Mouse (Mus musculus) hindbrain, postnatal 0 days (tissue): ENCODE measurements around the gene Hcfc1. TPM values are rescaled to one million over a fixed set of nuclear protein-coding genes. Genes with fewer than 3 reads are reported as not detected.

Experiments
- ATAC-seq: fragments of 200-750 bp; cut with Nextera tagmentation; 2 replicates; pipeline ENCODE4 v1.8.0; 2017; ENCODE audit warnings: mild to moderate bottlenecking, moderate TSS enrichment, moderate library complexity
- DNase-seq: peaks from one replicate; pipeline ENCODE4 v3.0.0-alpha.2; 2015; ENCODE audit warnings: low spot score
- H3K27ac ChIP-seq: fragments of 300-500 bp; sonication (generic); 2 replicates; pipeline ENCODE4 v1.5.1; 2014; ENCODE audit warnings: mild to moderate bottlenecking
- H3K27me3 ChIP-seq: fragments of 300-500 bp; sonication (generic); 2 replicates; pipeline ENCODE4 v1.6.1; 2014; ENCODE audit warnings: low read length, mixed read lengths; ENCODE audit not compliant: insufficient read depth
- H3K36me3 ChIP-seq: fragments of 300-500 bp; sonication (generic); 2 replicates; pipeline ENCODE4 v1.6.1; 2014; ENCODE audit warnings: low read length, mixed read lengths; ENCODE audit not compliant: insufficient read depth
- H3K4me1 ChIP-seq: fragments of 300-500 bp; sonication (generic); 2 replicates; pipeline ENCODE4 v1.6.1; 2014; ENCODE audit warnings: antibody characterized with exemption, low read length, mixed read lengths; ENCODE audit not compliant: insufficient read depth
- H3K4me2 ChIP-seq: fragments of 300-500 bp; sonication (generic); 2 replicates; pipeline ENCODE4 v1.6.1; 2014; ENCODE audit warnings: low read depth, mild to moderate bottlenecking, low read length, moderate library complexity, mixed read lengths
- H3K4me3 ChIP-seq: fragments of 300-500 bp; sonication (generic); 2 replicates; pipeline ENCODE4 v1.5.1; 2014; ENCODE audit warnings: low read length
- H3K9ac ChIP-seq: fragments of 300-500 bp; sonication (generic); replicated peaks from 2 replicates; pipeline ENCODE4 v1.6.1; 2014; ENCODE audit warnings: mild to moderate bottlenecking, low read length, moderate library complexity, mixed read lengths
- H3K9me3 ChIP-seq: fragments of 300-500 bp; sonication (generic); 2 replicates; pipeline ENCODE4 v1.6.1; 2016; ENCODE audit warnings: low read length, mixed read lengths
- CTCF ChIP-seq: IDR thresholded peaks from 2 replicates; pipeline ENCODE4 v1.5.1; 2016; ENCODE audit warnings: antibody characterized with exemption, control low read depth, low read depth
- WGBS: fragments of 180-500 bp; shearing (Covaris S2); extraction: QIAGEN DNeasy Blood & Tissue Kit; methylation state at CpG from one replicate; pipeline ENCODE4 v1.1.7; 2014; 5-methylcytosine and 5-hydroxymethylcytosine counted together
- polyA plus RNA-seq: library from polyadenylated mRNA; unstranded; fragments of >200 nt; fragmentation: Nextera tagmentation; extraction: Ambion mirVana; gene quantifications from 2 replicates; pipeline ENCODE4 v1.2.1, GENCODE M21; 2015
- total RNA-seq: library from RNA; depleted of rRNA; stranded (reverse); fragments of >200 nt; gene quantifications from 2 replicates; pipeline ENCODE4 v1.2.3, GENCODE M21; 2014; rRNA removed

The Hcfc1 gene
- total and polyA plus RNA-seq, 2 experiments from 2014 or later, result 34.9 to 133 TPM

DNA sequence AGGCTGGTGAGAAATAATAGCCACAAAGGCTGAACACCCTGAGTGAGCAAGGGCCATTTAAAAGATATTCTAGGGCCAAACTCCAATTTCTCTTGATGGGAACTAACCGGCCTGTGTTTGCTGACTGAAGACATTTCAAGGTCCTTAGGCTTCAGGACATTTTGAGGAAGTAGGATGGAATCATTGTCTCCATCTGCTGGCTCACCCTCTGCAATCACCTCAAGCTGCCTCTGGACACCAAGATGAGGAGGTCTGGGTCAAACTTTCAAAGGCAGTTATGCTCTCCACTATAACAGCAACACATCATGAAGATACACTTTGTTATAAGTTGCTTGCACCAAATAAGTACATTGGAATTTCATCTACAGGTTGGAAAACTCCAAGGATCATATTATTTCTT, 56.1 kb downstream of the Hcfc1 start:
- ATAC-seq (no peak), DNase-seq (no peak)
- H3K27ac ChIP-seq, result no peak overlapping the region
- no peak overlapping the region for H3K4me3 ChIP-seq
- no peaks in the 10 kb centered on the region for H3K27me3 ChIP-seq
- H3K9me3 ChIP-seq, result no peaks in the 10 kb centered on the region
- H3K4me1 ChIP-seq, result no peaks in the 10 kb centered on the region
- no peak overlapping the region for H3K4me2 ChIP-seq
- no peaks in the 10 kb centered on the region for H3K36me3 ChIP-seq
- no peak overlapping the region for H3K9ac ChIP-seq
- TF ChIP-seq CTCF, result no peak; the same call in 1 of the 2 replicates
- WGBS, result 74% methylated on average over 1 of the region's 1 CpGs

DNA sequence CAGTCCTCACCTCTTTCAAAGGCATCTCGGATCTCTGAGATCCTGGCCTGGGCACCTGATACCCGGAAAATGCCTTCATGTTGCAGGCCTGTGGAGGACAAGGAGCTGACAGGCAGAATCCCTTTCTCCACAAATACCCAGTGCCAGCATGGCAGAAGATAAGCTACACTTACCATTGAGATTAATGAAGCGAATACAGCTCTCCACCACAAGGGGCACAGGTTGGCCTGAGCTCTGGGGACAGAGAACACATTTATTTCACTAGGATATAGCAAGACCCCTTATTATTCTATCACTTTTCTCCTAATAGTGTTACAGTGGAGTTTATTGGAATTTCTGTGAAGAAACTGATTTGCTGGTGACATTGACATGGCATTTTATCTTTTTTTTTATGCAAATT, 68.2 kb downstream of the Hcfc1 start:
- no peak for DNase-seq
- H3K4me3 ChIP-seq, result no peak overlapping the region

DNA sequence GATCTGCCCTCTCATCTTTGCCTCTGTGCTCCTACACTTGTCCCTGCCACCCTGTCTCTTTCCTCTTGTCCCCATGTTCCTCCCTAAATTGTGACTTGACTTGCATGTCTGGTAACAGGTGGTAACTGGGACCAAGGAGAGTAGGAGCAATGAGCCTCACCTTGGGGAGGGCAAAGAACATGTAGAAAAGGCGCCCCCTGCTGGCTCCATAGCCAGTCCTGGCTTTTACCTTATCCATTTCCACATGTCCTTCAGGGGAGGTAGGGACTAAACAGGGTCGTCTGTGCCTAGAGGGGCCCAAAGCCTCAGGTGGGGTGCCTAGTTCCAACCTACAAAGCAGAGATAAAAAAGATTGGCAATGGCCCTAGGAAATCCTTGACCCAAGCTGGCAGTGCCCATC, 70.4 kb downstream of the Hcfc1 start, which contains the start of gene L1cam:
Gene L1cam, minus strand, starts transcription at position 387 of the 400 bp plus-strand sequence.
- 22% methylated on average over 2 of the region's 2 CpGs for WGBS
- Histone ChIP-seq H3K9ac (no peak within 1 kb of the TSS), H3K4me1 (no peaks in the 10 kb centered on the region), H3K27ac (no peak within 1 kb of the TSS), H3K4me2 (no peak within 1 kb of the TSS), H3K4me3 (no peak within 1 kb of the TSS), H3K36me3 (no peaks in the 10 kb centered on the region), H3K9me3 (no peaks in the 10 kb centered on the region), H3K27me3 (no peaks in the 10 kb centered on the region)
- DNase-seq, result peak; percentile 25
- ATAC-seq, result no peak
- peak; percentile 40 for TF ChIP-seq CTCF

More for the DNA sequence above, 68.2 kb downstream of the Hcfc1 start:
- no peak for ATAC-seq
- WGBS, result 68% methylated on average over 3 of the region's 3 CpGs
- peak; percentile 39 for TF ChIP-seq CTCF
- H3K4me2 ChIP-seq, result no peak overlapping the region
- no peaks in the 10 kb centered on the region for H3K27me3 ChIP-seq
- no peak overlapping the region for H3K9ac ChIP-seq
- no peaks in the 10 kb centered on the region for H3K36me3 ChIP-seq
- H3K9me3 ChIP-seq, result no peaks in the 10 kb centered on the region
- no peaks in the 10 kb centered on the region for H3K4me1 ChIP-seq
- H3K27ac ChIP-seq, result no peak overlapping the region

DNA sequence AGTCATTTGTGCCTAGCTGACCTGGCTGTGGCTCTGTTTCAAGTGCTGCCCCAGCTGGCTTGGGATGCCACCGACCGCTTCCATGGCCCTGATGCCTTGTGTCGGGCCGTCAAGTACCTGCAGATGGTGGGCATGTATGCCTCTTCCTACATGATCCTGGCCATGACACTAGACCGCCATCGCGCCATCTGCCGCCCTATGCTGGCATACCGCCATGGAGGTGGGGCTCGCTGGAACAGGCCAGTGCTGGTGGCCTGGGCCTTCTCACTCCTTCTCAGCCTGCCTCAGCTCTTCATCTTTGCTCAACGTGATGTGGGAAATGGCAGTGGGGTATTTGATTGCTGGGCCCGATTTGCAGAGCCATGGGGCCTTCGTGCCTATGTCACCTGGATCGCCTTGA, 73.3 kb downstream of the Hcfc1 start:
- no peak overlapping the region for H3K4me3 ChIP-seq
- peak; percentile 70 for ATAC-seq
- H3K27me3 ChIP-seq, result no peaks in the 10 kb centered on the region
- no peak overlapping the region for H3K27ac ChIP-seq
- 88% methylated on average over 14 of the region's 14 CpGs for WGBS
- H3K4me1 ChIP-seq, result no peaks in the 10 kb centered on the region
- H3K36me3 ChIP-seq, result no peaks in the 10 kb centered on the region
- peak; percentile 13 for DNase-seq
- TF ChIP-seq CTCF, result no peak
- no peaks in the 10 kb centered on the region for H3K9me3 ChIP-seq
- no peak overlapping the region for H3K9ac ChIP-seq
- H3K4me2 ChIP-seq, result no peak overlapping the region

Other genes starting within 250 kb of the Hcfc1 start
- 16.6 and 18.0 TPM in 2 replicates for gene Abcd1, start 249.8 kb downstream of the Hcfc1 start, total RNA-seq
- 8.4 and 8.5 TPM in 2 replicates for gene Abcd1, start 249.8 kb downstream of the Hcfc1 start, polyA plus RNA-seq
- gene Plxnb3, start 209.3 kb downstream of the Hcfc1 start, total RNA-seq, result 7.4 and 13.6 TPM in 2 replicates
- gene Plxnb3, start 209.3 kb downstream of the Hcfc1 start, polyA plus RNA-seq, result 1.8 and 2.0 TPM in 2 replicates
- 1.8 and 2.1 TPM in 2 replicates for gene Srpk3, start 192.0 kb downstream of the Hcfc1 start, total RNA-seq
- 2.7 and 2.9 TPM in 2 replicates for gene Srpk3, start 192.0 kb downstream of the Hcfc1 start, polyA plus RNA-seq
- 238 and 257 TPM in 2 replicates for gene Idh3g, start 179.5 kb downstream of the Hcfc1 start, total RNA-seq
- 244 and 248 TPM in 2 replicates for gene Idh3g, start 179.5 kb downstream of the Hcfc1 start, polyA plus RNA-seq
- 89.0 and 144 TPM in 2 replicates for gene Ssr4, start 179.3 kb downstream of the Hcfc1 start, total RNA-seq
- 196 and 199 TPM in 2 replicates for gene Ssr4, start 179.3 kb downstream of the Hcfc1 start, polyA plus RNA-seq
- 137 and 159 TPM in 2 replicates for gene Pdzd4, start 141.4 kb downstream of the Hcfc1 start, total RNA-seq
- 3.4 and 3.5 TPM in 2 replicates for gene Pdzd4, start 141.4 kb downstream of the Hcfc1 start, polyA plus RNA-seq
- not detected in 2 replicates for gene Avpr2, start 74.3 kb downstream of the Hcfc1 start, total RNA-seq
- gene Avpr2, start 74.3 kb downstream of the Hcfc1 start, polyA plus RNA-seq, result not detected in 2 replicates
- gene L1cam, start 70.3 kb downstream of the Hcfc1 start, total RNA-seq, result 237 and 269 TPM in 2 replicates
- 57.4 and 73.8 TPM in 2 replicates for gene L1cam, start 70.3 kb downstream of the Hcfc1 start, polyA plus RNA-seq
- gene Arhgap4, start 44.5 kb downstream of the Hcfc1 start, total RNA-seq, result 7.0 and 7.1 TPM in 2 replicates
- 1.6 and 1.7 TPM in 2 replicates for gene Arhgap4, start 44.5 kb downstream of the Hcfc1 start, polyA plus RNA-seq
- 70.7 and 79.2 TPM in 2 replicates for gene Naa10, start 44.4 kb downstream of the Hcfc1 start, total RNA-seq
- 102 and 104 TPM in 2 replicates for gene Naa10, start 44.4 kb downstream of the Hcfc1 start, polyA plus RNA-seq
- 5.5 and 6.3 TPM in 2 replicates for gene Renbp, start 35.5 kb downstream of the Hcfc1 start, total RNA-seq
- gene Renbp, start 35.5 kb downstream of the Hcfc1 start, polyA plus RNA-seq, result 15.2 and 16.5 TPM in 2 replicates
- gene Irak1, start 57.6 kb upstream of the Hcfc1 start, total RNA-seq, result 57.6 and 71.0 TPM in 2 replicates
- 38.7 and 39.2 TPM in 2 replicates for gene Irak1, start 57.6 kb upstream of the Hcfc1 start, polyA plus RNA-seq
- not detected in 2 replicates for gene Opn1mw, start 161.1 kb upstream of the Hcfc1 start, total RNA-seq
- gene Opn1mw, start 161.1 kb upstream of the Hcfc1 start, polyA plus RNA-seq, result 0.14 TPM in 1 of 2 replicates, not detected in the other
- 48.9 and 62.0 TPM in 2 replicates for gene Mecp2, start 169.0 kb upstream of the Hcfc1 start, total RNA-seq
- gene Mecp2, start 169.0 kb upstream of the Hcfc1 start, polyA plus RNA-seq, result 12.2 and 12.5 TPM in 2 replicates
- not detected in 2 replicates for gene Tex28, start 201.5 kb upstream of the Hcfc1 start, total RNA-seq
- not detected in 2 replicates for gene Tex28, start 201.5 kb upstream of the Hcfc1 start, polyA plus RNA-seq
- not detected in 2 replicates for gene Tktl1, start 210.9 kb upstream of the Hcfc1 start, total RNA-seq
- gene Tktl1, start 210.9 kb upstream of the Hcfc1 start, polyA plus RNA-seq, result 0.06 and 0.09 TPM in 2 replicates